Mouse (Mus musculus): Measurements from ENCODE around the gene March11. TPM values are rescaled to one million over a fixed set of nuclear protein-coding genes. Genes with fewer than 3 reads are reported as not detected.

March11 gene
- polyA plus RNA-seq, 1 experiment from 2014 or later, result 0.16 TPM

DNA sequence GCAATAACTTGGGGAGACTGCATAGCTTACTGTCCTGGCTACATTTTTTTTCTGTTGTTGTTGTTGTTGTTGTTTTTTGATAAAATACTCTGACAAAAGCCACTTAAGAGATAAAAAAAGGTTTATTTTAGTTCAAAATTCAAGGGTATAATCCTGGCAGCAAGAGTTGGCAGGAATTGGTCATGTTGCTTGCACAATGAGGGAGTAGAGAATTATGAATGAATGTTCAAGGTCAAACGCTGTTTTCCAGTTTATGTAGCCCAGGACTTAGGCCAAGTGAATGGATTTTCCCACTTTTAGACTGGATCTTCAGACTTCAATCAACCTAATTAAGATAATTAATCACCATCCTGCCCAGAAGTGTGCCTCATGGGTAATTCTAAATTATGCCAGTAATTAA, 72.0 kb downstream of the March11 start:
- no peaks in the 10 kb centered on the region for H3K4me1 ChIP-seq (ENCODE audit: control insufficient read depth, insufficient read depth, low read length)
- ATAC-seq, result no peak
- WGBS, result 89% methylated on average over 1 of the region's 1 CpGs
- H3K4me2 ChIP-seq (ENCODE audit: low read depth, low read length), result no peak overlapping the region
- H3K27me3 ChIP-seq (replicated peaks; ENCODE audit: control insufficient read depth, insufficient read depth, low read length), result no peaks in the 10 kb centered on the region
- no peak overlapping the region for H3K9ac ChIP-seq (ENCODE audit: low read depth, low read length)
- H3K36me3 ChIP-seq (ENCODE audit: control insufficient read depth, insufficient read depth, low read length), result no peaks in the 10 kb centered on the region
- no peak overlapping the region for H3K4me3 ChIP-seq (ENCODE audit: low read length)
- H3K27ac ChIP-seq (ENCODE audit: low read length), result no peak overlapping the region
- H3K9me3 ChIP-seq (ENCODE audit: control insufficient read depth, low read length), result no peaks in the 10 kb centered on the region

DNA sequence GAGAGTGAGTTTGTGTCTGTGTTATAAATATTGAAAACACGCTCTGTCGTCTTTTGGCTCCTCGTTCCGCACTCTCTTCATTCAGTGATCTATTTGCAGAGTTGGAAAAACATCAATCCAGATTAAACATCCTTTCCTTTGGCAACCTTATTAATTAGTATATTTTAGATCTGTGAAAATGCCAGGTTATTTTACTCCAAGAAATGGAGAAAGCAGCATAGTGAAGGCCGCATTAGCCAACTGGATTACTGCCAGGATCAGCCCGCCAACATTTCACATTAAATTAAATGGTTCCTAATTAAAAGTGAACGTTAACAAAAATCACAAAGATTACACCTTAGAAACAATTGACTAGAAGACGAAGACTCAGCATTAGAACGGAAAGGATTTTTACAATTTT, 81.2 kb downstream of the March11 start:
- H3K27ac ChIP-seq (ENCODE audit: low read length), result no peak overlapping the region
- no peak overlapping the region for H3K9ac ChIP-seq (ENCODE audit: low read depth, low read length)
- H3K4me3 ChIP-seq (ENCODE audit: low read length), result no peak overlapping the region
- H3K4me1 ChIP-seq (ENCODE audit: control insufficient read depth, insufficient read depth, low read length), result no peaks in the 10 kb centered on the region
- ATAC-seq, result no peak
- no peak overlapping the region for H3K4me2 ChIP-seq (ENCODE audit: low read depth, low read length)
- no peaks in the 10 kb centered on the region for H3K36me3 ChIP-seq (ENCODE audit: control insufficient read depth, insufficient read depth, low read length)
- no peaks in the 10 kb centered on the region for H3K9me3 ChIP-seq (ENCODE audit: control insufficient read depth, low read length)
- WGBS, result 78% methylated on average over 9 of the region's 9 CpGs
- H3K27me3 ChIP-seq (replicated peaks; ENCODE audit: control insufficient read depth, insufficient read depth, low read length), result no peaks in the 10 kb centered on the region

DNA sequence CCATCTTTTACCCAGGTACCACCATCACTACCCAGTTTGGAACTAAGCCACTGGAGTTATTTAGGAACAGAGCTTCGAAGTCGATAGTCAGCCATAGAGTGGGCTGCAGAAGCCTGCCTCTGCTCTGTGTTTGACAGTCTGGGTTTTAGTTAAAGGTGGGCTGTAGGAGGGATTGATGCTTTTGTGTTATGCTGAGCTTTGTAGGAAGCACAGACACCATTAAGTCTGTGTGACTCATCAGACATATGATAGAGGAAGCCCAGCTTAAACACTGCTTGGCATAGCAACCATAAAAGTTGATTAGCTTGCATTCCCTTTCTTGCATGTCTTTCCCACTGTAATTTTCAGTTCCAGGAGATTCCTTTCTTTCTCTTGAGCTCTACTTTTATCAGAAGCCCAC, 87.7 kb downstream of the March11 start:
- Histone ChIP-seq H3K9ac (ENCODE audit: low read depth, low read length) (no peak overlapping the region), H3K4me1 (ENCODE audit: control insufficient read depth, insufficient read depth, low read length) (no peaks in the 10 kb centered on the region), H3K9me3 (ENCODE audit: control insufficient read depth, low read length) (no peaks in the 10 kb centered on the region), H3K36me3 (ENCODE audit: control insufficient read depth, insufficient read depth, low read length) (no peaks in the 10 kb centered on the region), H3K27ac (ENCODE audit: low read length) (no peak overlapping the region), H3K4me3 (ENCODE audit: low read length) (no peak overlapping the region), H3K27me3 (replicated peaks; ENCODE audit: control insufficient read depth, insufficient read depth, low read length) (no peaks in the 10 kb centered on the region), H3K4me2 (ENCODE audit: low read depth, low read length) (no peak overlapping the region)
- 85% methylated on average over 2 of the region's 2 CpGs for WGBS
- ATAC-seq, result no peak

DNA sequence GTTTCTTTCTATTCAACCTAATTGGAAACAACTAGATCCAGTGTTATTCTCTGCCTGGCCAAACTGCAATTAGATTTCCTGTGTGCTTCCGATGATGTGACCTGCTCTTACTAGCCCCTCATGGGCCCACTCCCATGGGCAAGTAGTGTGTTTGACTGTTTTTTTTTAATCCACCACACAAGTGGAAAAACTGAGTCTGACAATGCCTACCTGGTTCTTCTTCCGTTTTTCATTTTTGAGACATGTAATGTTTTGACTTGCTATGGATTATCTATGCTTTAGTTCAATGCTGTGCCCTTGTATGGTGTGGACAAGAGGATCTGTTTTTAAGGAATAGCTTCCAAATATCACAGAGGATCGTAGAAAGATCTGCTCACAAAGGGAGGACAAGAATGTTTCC, 116.4 kb downstream of the March11 start:
- no peak overlapping the region for H3K4me3 ChIP-seq (ENCODE audit: low read length)
- WGBS, result 78% methylated on average over 3 of the region's 3 CpGs
- no peak for ATAC-seq

DNA sequence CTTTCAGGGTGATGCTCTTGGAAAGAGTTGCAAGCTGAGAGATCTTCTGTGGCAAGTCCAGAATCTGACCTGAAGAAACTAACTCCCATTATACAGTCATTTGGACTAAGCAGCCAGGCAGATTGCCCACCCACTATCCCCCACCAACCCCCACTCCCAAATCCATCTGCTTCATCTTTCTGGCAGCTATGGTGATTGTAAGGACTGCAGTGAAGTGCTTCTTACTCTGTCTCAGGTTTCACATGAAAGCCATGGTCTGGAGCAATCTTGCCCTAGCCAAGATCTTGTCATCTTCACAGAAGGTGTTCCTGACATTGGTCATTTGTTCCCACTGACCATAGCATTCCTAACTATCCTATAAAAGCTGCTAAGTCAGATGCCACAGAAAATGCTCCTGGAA, 117.4 kb downstream of the March11 start:
- Histone ChIP-seq H3K9me3 (ENCODE audit: control insufficient read depth, low read length) (no peaks in the 10 kb centered on the region), H3K4me3 (ENCODE audit: low read length) (no peak overlapping the region), H3K27ac (ENCODE audit: low read length) (no peak overlapping the region), H3K4me1 (ENCODE audit: control insufficient read depth, insufficient read depth, low read length) (no peaks in the 10 kb centered on the region), H3K9ac (ENCODE audit: low read depth, low read length) (no peak overlapping the region), H3K36me3 (ENCODE audit: control insufficient read depth, insufficient read depth, low read length) (no peaks in the 10 kb centered on the region), H3K27me3 (replicated peaks; ENCODE audit: control insufficient read depth, insufficient read depth, low read length) (no peaks in the 10 kb centered on the region), H3K4me2 (ENCODE audit: low read depth, low read length) (no peak overlapping the region)
- ATAC-seq, result no peak

More for the DNA sequence above, 116.4 kb downstream of the March11 start:
- no peak overlapping the region for H3K9ac ChIP-seq (ENCODE audit: low read depth, low read length)
- H3K4me2 ChIP-seq (ENCODE audit: low read depth, low read length), result no peak overlapping the region
- no peaks in the 10 kb centered on the region for H3K36me3 ChIP-seq (ENCODE audit: control insufficient read depth, insufficient read depth, low read length)
- no peaks in the 10 kb centered on the region for H3K9me3 ChIP-seq (ENCODE audit: control insufficient read depth, low read length)
- no peaks in the 10 kb centered on the region for H3K27me3 ChIP-seq (replicated peaks; ENCODE audit: control insufficient read depth, insufficient read depth, low read length)
- H3K27ac ChIP-seq (ENCODE audit: low read length), result no peak overlapping the region
- no peaks in the 10 kb centered on the region for H3K4me1 ChIP-seq (ENCODE audit: control insufficient read depth, insufficient read depth, low read length)

DNA sequence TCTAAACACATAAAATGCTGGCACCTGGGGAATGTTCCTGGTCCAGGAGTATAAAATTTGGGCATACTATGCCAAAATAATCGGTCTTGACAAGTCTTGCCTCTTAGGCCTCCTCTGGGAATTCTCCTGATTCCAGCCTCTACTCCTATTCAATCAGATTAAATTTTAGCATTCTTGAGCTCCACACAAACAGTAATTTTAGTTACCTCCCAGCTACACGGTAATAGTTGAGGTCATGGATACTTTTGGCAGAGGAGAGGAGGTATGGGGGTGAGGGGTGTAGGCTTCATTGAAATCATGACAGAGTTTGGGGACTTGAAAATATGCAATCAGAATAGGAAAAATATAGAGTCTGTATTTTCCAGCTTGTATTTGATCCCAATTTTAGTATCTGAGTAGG, 121.7 kb downstream of the March11 start:
- H3K36me3 ChIP-seq (ENCODE audit: control insufficient read depth, insufficient read depth, low read length), result no peaks in the 10 kb centered on the region
- no peak overlapping the region for H3K27ac ChIP-seq (ENCODE audit: low read length)
- no peaks in the 10 kb centered on the region for H3K4me1 ChIP-seq (ENCODE audit: control insufficient read depth, insufficient read depth, low read length)
- H3K27me3 ChIP-seq (replicated peaks; ENCODE audit: control insufficient read depth, insufficient read depth, low read length), result no peaks in the 10 kb centered on the region
- H3K4me2 ChIP-seq (ENCODE audit: low read depth, low read length), result no peak overlapping the region
- H3K9ac ChIP-seq (ENCODE audit: low read depth, low read length), result no peak overlapping the region
- H3K9me3 ChIP-seq (ENCODE audit: control insufficient read depth, low read length), result no peaks in the 10 kb centered on the region
- H3K4me3 ChIP-seq (ENCODE audit: low read length), result no peak overlapping the region
- no peak for ATAC-seq
- 78% methylated on average over 2 of the region's 2 CpGs for WGBS

DNA sequence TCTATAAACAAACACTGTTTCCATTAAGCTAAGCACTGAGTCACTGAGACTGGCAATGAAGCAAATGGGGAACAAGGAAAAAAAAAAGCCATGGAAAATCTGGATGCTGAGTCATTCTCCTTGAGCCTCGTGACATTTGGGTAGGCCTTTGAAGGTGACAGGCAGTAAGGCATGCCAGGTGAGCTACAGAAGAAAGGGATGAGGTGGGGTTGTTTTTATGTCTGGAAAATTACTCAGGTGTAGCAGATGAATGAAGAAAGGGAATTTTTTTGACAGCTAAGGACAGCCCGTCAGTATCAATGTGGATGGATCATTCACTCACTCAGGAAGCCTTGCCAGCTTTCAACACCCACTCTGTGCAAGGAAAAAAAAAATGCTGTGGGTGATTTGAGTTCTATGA, 123.8 kb downstream of the March11 start:
- Histone ChIP-seq H3K27me3 (replicated peaks; ENCODE audit: control insufficient read depth, insufficient read depth, low read length) (no peaks in the 10 kb centered on the region), H3K27ac (ENCODE audit: low read length) (no peak overlapping the region), H3K9me3 (ENCODE audit: control insufficient read depth, low read length) (no peaks in the 10 kb centered on the region), H3K4me1 (ENCODE audit: control insufficient read depth, insufficient read depth, low read length) (no peaks in the 10 kb centered on the region), H3K36me3 (ENCODE audit: control insufficient read depth, insufficient read depth, low read length) (no peaks in the 10 kb centered on the region), H3K4me2 (ENCODE audit: low read depth, low read length) (no peak overlapping the region), H3K4me3 (ENCODE audit: low read length) (no peak overlapping the region), H3K9ac (ENCODE audit: low read depth, low read length) (no peak overlapping the region)
- 70% methylated on average over 2 of the region's 2 CpGs for WGBS
- no peak for ATAC-seq

DNA sequence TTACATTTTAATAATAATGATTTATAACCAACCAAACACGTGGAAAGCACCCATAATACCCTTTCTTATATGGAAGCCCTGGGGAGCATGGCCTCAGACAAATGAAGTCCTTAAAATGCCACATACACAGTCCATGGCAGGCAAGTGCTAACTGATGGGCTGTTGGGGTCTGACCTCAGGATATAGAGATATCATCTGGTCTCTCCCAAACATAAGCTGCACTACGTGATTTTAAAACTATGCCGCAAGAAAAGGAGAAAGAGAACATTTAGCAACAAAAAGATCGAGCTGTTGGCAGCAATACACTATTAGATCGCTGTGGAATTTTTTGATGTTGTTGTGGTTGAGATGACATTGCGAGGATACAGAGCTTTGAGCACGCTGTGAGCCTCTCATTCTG, 126.9 kb downstream of the March11 start:
- no peak overlapping the region for H3K27ac ChIP-seq (ENCODE audit: low read length)
- WGBS, result 83% methylated on average over 7 of the region's 7 CpGs
- no peak overlapping the region for H3K9ac ChIP-seq (ENCODE audit: low read depth, low read length)
- no peaks in the 10 kb centered on the region for H3K27me3 ChIP-seq (replicated peaks; ENCODE audit: control insufficient read depth, insufficient read depth, low read length)
- H3K36me3 ChIP-seq (ENCODE audit: control insufficient read depth, insufficient read depth, low read length), result no peaks in the 10 kb centered on the region
- H3K4me2 ChIP-seq (ENCODE audit: low read depth, low read length), result no peak overlapping the region
- no peak overlapping the region for H3K4me3 ChIP-seq (ENCODE audit: low read length)
- H3K4me1 ChIP-seq (ENCODE audit: control insufficient read depth, insufficient read depth, low read length), result no peaks in the 10 kb centered on the region
- no peaks in the 10 kb centered on the region for H3K9me3 ChIP-seq (ENCODE audit: control insufficient read depth, low read length)
- ATAC-seq, result no peak

DNA sequence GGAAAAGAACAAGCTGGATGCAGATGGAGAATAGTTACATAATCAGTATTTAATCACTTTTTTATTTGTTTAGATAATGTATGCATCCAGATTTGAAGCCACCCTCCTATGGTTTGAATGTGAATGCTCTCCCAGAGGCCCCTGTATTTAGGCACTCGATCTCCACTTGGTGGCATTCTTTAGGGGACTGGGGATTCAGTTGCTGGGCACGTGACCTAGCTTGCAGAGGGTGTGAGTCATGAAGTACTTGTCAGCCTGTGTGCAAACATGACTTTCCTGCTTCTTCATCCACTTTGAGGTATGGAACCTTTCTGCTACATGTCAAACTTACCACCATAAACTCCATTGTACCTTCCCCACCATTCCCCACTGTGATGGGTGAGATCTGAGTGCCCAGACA, 128.3 kb downstream of the March11 start:
- WGBS, result 54% methylated on average over 2 of the region's 2 CpGs
- Histone ChIP-seq H3K27ac (ENCODE audit: low read length) (no peak overlapping the region), H3K4me2 (ENCODE audit: low read depth, low read length) (no peak overlapping the region), H3K27me3 (replicated peaks; ENCODE audit: control insufficient read depth, insufficient read depth, low read length) (no peaks in the 10 kb centered on the region), H3K9me3 (ENCODE audit: control insufficient read depth, low read length) (no peaks in the 10 kb centered on the region), H3K36me3 (ENCODE audit: control insufficient read depth, insufficient read depth, low read length) (no peaks in the 10 kb centered on the region), H3K4me3 (ENCODE audit: low read length) (no peak overlapping the region), H3K9ac (ENCODE audit: low read depth, low read length) (no peak overlapping the region), H3K4me1 (ENCODE audit: control insufficient read depth, insufficient read depth, low read length) (no peaks in the 10 kb centered on the region)
- no peak for ATAC-seq

All from intestine, embryonic 16.5 days (tissue).